Mouse (Mus musculus): ENCODE measurements around the gene Map3k3. TPM values are rescaled to one million over a fixed set of nuclear protein-coding genes. Genes with fewer than 3 reads are reported as not detected.
A peak's percentile ranks its signal among the peaks of the same experiment; 100 is the strongest.

Gene Map3k3
- 29.1 and 33.4 TPM in 2 replicates for polyA plus RNA-seq (2014; fragmentation: Nextera tagmentation; extraction: Ambion mirVana)

- Histone ChIP-seq H3K9me3 (ENCODE audit: low read depth, low read length) (no peaks in the 10 kb centered on the region), H3K4me3 (ENCODE audit: low read depth, low read length) (peak within 1 kb of the TSS; percentile 94), H3K27ac (ENCODE audit: low read depth) (peak within 1 kb of the TSS; percentile 99), H3K27me3 (ENCODE audit: insufficient read depth, low read length) (no peaks in the 10 kb centered on the region), H3K9ac (peak within 1 kb of the TSS; percentile 86), H3K4me1 (ENCODE audit: insufficient read depth) (peaks cover 3% of the 10 kb centered on the region; the same call in 1 of the 2 replicates), H3K36me3 (ENCODE audit: insufficient read depth) (no peaks in the 10 kb centered on the region), H3K4me2 (peak within 1 kb of the TSS; percentile 76)
- peak; percentile 50 for TF ChIP-seq CTCF (IDR thresholded peaks at IDR 0.05; ENCODE audit: low read depth)
- peak; percentile 99 for DNase-seq
- ATAC-seq (ENCODE audit: insufficient read depth) = peak; percentile 99
- WGBS = under 1% methylated on average over 69 of the region's 69 CpGs
These were observed at the start of gene Map3k3 for GRCm38 (mm10) chr11:106083708-106084701. Gene Map3k3 (plus strand): TSS chr11:106084613.

GRCm38 (mm10) chr11:106034986-106035385, 49.4 kb upstream of the Map3k3 start:
- H3K4me1 ChIP-seq (ENCODE audit: insufficient read depth) = peaks cover 7% of the 10 kb centered on the region; the same call in 1 of the 2 replicates
- H3K9ac ChIP-seq = no peak overlapping the region
- ATAC-seq (ENCODE audit: insufficient read depth) = no peak
- H3K27me3 ChIP-seq (ENCODE audit: insufficient read depth, low read length) = no peaks in the 10 kb centered on the region
- H3K9me3 ChIP-seq (ENCODE audit: low read depth, low read length) = no peaks in the 10 kb centered on the region
- no peak overlapping the region for H3K27ac ChIP-seq (ENCODE audit: low read depth)
- WGBS = 82% methylated on average over 9 of the region's 9 CpGs
- TF ChIP-seq CTCF (IDR thresholded peaks at IDR 0.05; ENCODE audit: low read depth) = no peak
- DNase-seq = no peak
- no peak overlapping the region for H3K4me3 ChIP-seq (ENCODE audit: low read depth, low read length)
- H3K36me3 ChIP-seq (ENCODE audit: insufficient read depth) = 0 out of 2 replicates have a peak, but pooled peaks cover 4% of the 10 kb centered on the region
- no peak overlapping the region for H3K4me2 ChIP-seq

GRCm38 (mm10) chr11:106036548-106037417, 47.6 kb upstream of the Map3k3 start, which contains the start of gene Dcaf7:
Gene Dcaf7 (plus strand): TSS chr11:106036872.
- Histone ChIP-seq H3K27ac (ENCODE audit: low read depth) (peak within 1 kb of the TSS; percentile 87), H3K27me3 (ENCODE audit: insufficient read depth, low read length) (no peaks in the 10 kb centered on the region), H3K9ac (peak within 1 kb of the TSS; percentile 91), H3K4me1 (ENCODE audit: insufficient read depth) (peaks cover 7% of the 10 kb centered on the region; the same call in 1 of the 2 replicates), H3K4me2 (peak within 1 kb of the TSS; percentile 93), H3K4me3 (ENCODE audit: low read depth, low read length) (peak within 1 kb of the TSS; percentile 98), H3K9me3 (ENCODE audit: low read depth, low read length) (no peaks in the 10 kb centered on the region), H3K36me3 (ENCODE audit: insufficient read depth) (0 out of 2 replicates have a peak, but pooled peaks cover 4% of the 10 kb centered on the region)
- no peak for TF ChIP-seq CTCF (IDR thresholded peaks at IDR 0.05; ENCODE audit: low read depth)
- DNase-seq = peak; percentile 98
- under 1% methylated on average over 66 of the region's 66 CpGs for WGBS
- ATAC-seq (ENCODE audit: insufficient read depth) = peak; percentile 99

GRCm38 (mm10) chr11:106037418-106037751, 47.0 kb upstream of the Map3k3 start:
- peak; percentile 17; the same call in 1 of the 2 replicates for TF ChIP-seq CTCF (IDR thresholded peaks at IDR 0.05; ENCODE audit: low read depth)

GRCm38 (mm10) chr11:106044349-106044748, 40.1 kb upstream of the Map3k3 start:
- TF ChIP-seq CTCF (IDR thresholded peaks at IDR 0.05; ENCODE audit: low read depth) = no peak
- DNase-seq (no peak), ATAC-seq (ENCODE audit: insufficient read depth) (no peak)
- H3K27ac ChIP-seq (ENCODE audit: low read depth) = no peak overlapping the region
- H3K9ac ChIP-seq = no peak overlapping the region
- H3K4me1 ChIP-seq (ENCODE audit: insufficient read depth) = no peaks in the 10 kb centered on the region
- peaks cover 35% of the 10 kb centered on the region for H3K36me3 ChIP-seq (ENCODE audit: insufficient read depth)
- no peaks in the 10 kb centered on the region for H3K9me3 ChIP-seq (ENCODE audit: low read depth, low read length)
- H3K27me3 ChIP-seq (ENCODE audit: insufficient read depth, low read length) = no peaks in the 10 kb centered on the region
- H3K4me3 ChIP-seq (ENCODE audit: low read depth, low read length) = no peak overlapping the region
- no peak overlapping the region for H3K4me2 ChIP-seq

More at GRCm38 (mm10) chr11:106037418-106037751, 47.0 kb upstream of the Map3k3 start:
- Histone ChIP-seq H3K4me2 (peak overlapping the region; percentile 93), H3K4me3 (ENCODE audit: low read depth, low read length) (peak overlapping the region; percentile 98), H3K27me3 (ENCODE audit: insufficient read depth, low read length) (no peaks in the 10 kb centered on the region), H3K9me3 (ENCODE audit: low read depth, low read length) (no peaks in the 10 kb centered on the region), H3K36me3 (ENCODE audit: insufficient read depth) (0 out of 2 replicates have a peak, but pooled peaks cover 4% of the 10 kb centered on the region), H3K4me1 (ENCODE audit: insufficient read depth) (peaks cover 7% of the 10 kb centered on the region; the same call in 1 of the 2 replicates), H3K9ac (peak overlapping the region; percentile 91), H3K27ac (ENCODE audit: low read depth) (peak overlapping the region; percentile 87)
- peak; percentile 1; the same call in 1 of the 2 replicates for ATAC-seq (ENCODE audit: insufficient read depth)
- DNase-seq = peak; percentile 64
- 0% methylated on average over 13 of the region's 13 CpGs for WGBS

GRCm38 (mm10) chr11:106045256-106045655, 39.2 kb upstream of the Map3k3 start:
- ATAC-seq (ENCODE audit: insufficient read depth) (no peak), DNase-seq (no peak)
- H3K36me3 ChIP-seq (ENCODE audit: insufficient read depth) = peaks cover 41% of the 10 kb centered on the region
- no peak overlapping the region for H3K4me3 ChIP-seq (ENCODE audit: low read depth, low read length)
- no peaks in the 10 kb centered on the region for H3K27me3 ChIP-seq (ENCODE audit: insufficient read depth, low read length)
- no peaks in the 10 kb centered on the region for H3K4me1 ChIP-seq (ENCODE audit: insufficient read depth)
- no peak overlapping the region for H3K9ac ChIP-seq
- no peak for TF ChIP-seq CTCF (IDR thresholded peaks at IDR 0.05; ENCODE audit: low read depth)
- 90% methylated on average over 1 of the region's 1 CpGs for WGBS
- no peak overlapping the region for H3K4me2 ChIP-seq
- H3K9me3 ChIP-seq (ENCODE audit: low read depth, low read length) = no peaks in the 10 kb centered on the region
- no peak overlapping the region for H3K27ac ChIP-seq (ENCODE audit: low read depth)

Measured in lung, embryonic 14.5 days (tissue).